Mouse (Mus musculus): ENCODE data around the gene Fam81a. TPM values are rescaled to one million over a fixed set of nuclear protein-coding genes. Genes with fewer than 3 reads are reported as not detected.

Gene Fam81a
- polyA plus RNA-seq (2015; fragmentation: Nextera tagmentation; extraction: Ambion mirVana) = 5.7 and 5.9 TPM in 2 replicates

DNA sequence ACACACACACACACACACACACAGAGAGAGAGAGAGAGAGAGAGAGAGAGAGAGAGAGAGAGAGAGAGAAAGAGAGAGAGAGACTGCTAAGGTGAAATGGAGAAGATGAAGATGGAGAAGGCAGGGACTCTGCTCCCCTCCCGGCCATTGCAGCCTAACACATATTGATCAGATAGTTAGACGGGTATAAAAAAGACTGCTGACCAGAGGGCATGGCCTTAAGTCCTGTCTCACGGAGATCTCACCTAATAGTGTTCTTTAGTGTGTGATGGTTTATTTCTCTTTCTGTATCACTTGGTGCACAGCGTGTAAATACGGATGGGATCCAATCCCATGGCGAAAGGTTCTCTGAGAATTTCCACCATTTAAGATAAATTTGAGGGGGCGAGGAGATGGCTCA lies at the start of gene Fam81a:
TSS of gene Fam81a (minus strand) at position 101 of the 400 bp plus-strand sequence.
- H3K4me3 ChIP-seq = peak within 1 kb of the TSS; percentile 64
- 43% methylated on average over 7 of the region's 7 CpGs for WGBS
- ATAC-seq (ENCODE audit: borderline replicate concordance, extremely low read depth, low FRiP score, low TSS enrichment) = no peak

DNA sequence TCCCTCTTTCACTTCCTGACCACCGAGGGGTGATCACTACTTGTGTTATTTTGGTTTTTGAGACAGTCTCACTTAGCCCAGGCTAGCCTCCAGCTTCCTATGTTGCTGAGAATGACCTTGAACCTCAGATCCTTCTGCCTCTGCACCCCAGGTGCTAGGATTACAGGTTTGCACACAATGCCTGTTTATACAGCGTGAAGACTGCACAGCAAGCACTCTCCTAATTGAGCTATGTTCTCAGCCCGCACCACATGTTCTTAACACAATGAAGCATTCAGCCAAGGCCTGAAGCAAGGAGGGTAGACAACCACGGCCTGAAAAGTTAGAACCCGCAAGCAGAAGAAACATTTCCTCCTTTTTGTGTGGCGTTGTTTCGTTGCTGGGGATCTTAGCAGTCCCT lies 40.3 kb upstream of the Fam81a start:
- Histone ChIP-seq H3K4me3 (no peak overlapping the region), H3K27me3 (no peaks in the 10 kb centered on the region), H3K9ac (no peak overlapping the region), H3K36me3 (no peaks in the 10 kb centered on the region), H3K27ac (no peak overlapping the region), H3K9me3 (no peaks in the 10 kb centered on the region), H3K4me1 (no peaks in the 10 kb centered on the region), H3K4me2 (no peak overlapping the region)
- ATAC-seq (ENCODE audit: borderline replicate concordance, extremely low read depth, low FRiP score, low TSS enrichment) = no peak
- WGBS = 61% methylated on average over 7 of the region's 7 CpGs

More for the DNA sequence above, at the start of gene Fam81a:
- Histone ChIP-seq H3K27me3 (peaks cover 16% of the 10 kb centered on the region), H3K9me3 (no peaks in the 10 kb centered on the region), H3K4me2 (peak within 1 kb of the TSS; percentile 99), H3K4me1 (peaks cover 23% of the 10 kb centered on the region), H3K27ac (no peak within 1 kb of the TSS), H3K36me3 (no peaks in the 10 kb centered on the region), H3K9ac (peak within 1 kb of the TSS; percentile 46; the same call in 1 of the 2 replicates)

DNA sequence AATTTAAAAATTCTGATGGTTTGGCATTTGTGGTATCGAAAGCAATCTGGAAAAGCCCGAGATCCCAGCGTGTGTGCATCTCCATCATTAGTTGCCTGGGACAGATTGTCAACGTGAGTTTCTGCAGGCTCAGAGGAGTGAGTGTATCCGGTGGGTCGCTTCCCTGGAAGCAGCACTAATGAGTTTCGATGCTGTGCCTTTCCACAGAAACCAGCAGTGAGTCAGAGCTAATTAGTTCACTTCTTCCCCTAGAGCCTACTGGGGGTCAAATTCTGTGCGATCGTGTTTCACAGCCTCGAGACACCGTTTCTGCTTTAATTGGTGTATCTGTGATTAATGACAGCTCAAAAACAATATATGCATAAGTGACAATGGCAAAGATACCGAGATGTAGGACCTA lies 39.4 kb upstream of the Fam81a start:
- Histone ChIP-seq H3K4me2 (no peak overlapping the region), H3K9ac (no peak overlapping the region), H3K27me3 (no peaks in the 10 kb centered on the region), H3K4me1 (no peaks in the 10 kb centered on the region), H3K36me3 (no peaks in the 10 kb centered on the region), H3K9me3 (no peaks in the 10 kb centered on the region), H3K4me3 (no peak overlapping the region), H3K27ac (no peak overlapping the region)
- ATAC-seq (ENCODE audit: borderline replicate concordance, extremely low read depth, low FRiP score, low TSS enrichment) = no peak
- WGBS = 71% methylated on average over 12 of the region's 12 CpGs

DNA sequence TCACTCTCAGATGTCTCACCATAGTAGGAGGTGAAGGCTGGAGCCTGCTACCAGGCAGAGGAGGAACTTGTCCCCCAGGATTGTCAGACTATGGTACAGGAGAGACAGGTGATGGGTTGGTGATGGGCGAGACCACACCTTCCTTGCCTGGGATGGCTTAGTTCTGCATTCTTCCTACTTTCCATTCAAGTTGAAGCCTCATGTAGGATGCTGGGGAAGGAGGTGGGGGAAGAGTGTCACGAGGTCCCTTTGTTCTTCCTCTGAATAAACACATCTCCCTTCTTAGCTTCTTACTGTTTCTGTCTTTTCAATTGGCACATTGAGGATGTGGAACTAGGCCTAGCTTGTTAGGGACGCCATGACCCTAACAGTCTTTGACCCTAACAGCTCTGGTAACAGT lies 33.9 kb upstream of the Fam81a start:
- H3K4me1 ChIP-seq = no peaks in the 10 kb centered on the region
- H3K27me3 ChIP-seq = no peaks in the 10 kb centered on the region
- no peaks in the 10 kb centered on the region for H3K9me3 ChIP-seq
- 75% methylated on average over 3 of the region's 3 CpGs for WGBS
- H3K9ac ChIP-seq = no peak overlapping the region
- no peak overlapping the region for H3K4me3 ChIP-seq
- ATAC-seq (ENCODE audit: borderline replicate concordance, extremely low read depth, low FRiP score, low TSS enrichment) = no peak
- no peaks in the 10 kb centered on the region for H3K36me3 ChIP-seq
- H3K27ac ChIP-seq = no peak overlapping the region
- H3K4me2 ChIP-seq = no peak overlapping the region

DNA sequence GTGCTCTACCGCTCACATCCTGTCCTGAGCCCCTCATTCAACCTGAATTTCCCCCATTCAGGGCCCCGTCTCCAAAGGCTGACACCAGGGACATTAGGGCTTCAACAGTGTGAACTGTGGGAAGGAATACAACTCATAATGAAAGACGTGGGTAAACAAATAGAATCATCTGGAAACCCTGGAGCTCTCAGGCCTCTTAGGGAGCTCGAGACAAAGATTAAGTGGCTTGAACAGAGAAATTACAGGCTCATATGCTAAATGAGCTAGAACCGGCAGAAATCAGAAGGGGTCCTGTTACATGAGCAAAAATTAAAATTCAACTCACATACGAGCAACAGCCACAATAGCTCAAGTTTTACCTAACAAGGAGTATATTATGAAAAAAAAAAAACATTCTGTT lies 32.5 kb upstream of the Fam81a start:
- no peaks in the 10 kb centered on the region for H3K36me3 ChIP-seq
- 28% methylated on average over 6 of the region's 6 CpGs for WGBS
- H3K4me1 ChIP-seq = no peaks in the 10 kb centered on the region
- no peak for ATAC-seq (ENCODE audit: borderline replicate concordance, extremely low read depth, low FRiP score, low TSS enrichment)
- no peak overlapping the region for H3K4me2 ChIP-seq
- no peaks in the 10 kb centered on the region for H3K9me3 ChIP-seq
- no peak overlapping the region for H3K9ac ChIP-seq
- H3K27me3 ChIP-seq = no peaks in the 10 kb centered on the region
- H3K27ac ChIP-seq = no peak overlapping the region
- no peak overlapping the region for H3K4me3 ChIP-seq

DNA sequence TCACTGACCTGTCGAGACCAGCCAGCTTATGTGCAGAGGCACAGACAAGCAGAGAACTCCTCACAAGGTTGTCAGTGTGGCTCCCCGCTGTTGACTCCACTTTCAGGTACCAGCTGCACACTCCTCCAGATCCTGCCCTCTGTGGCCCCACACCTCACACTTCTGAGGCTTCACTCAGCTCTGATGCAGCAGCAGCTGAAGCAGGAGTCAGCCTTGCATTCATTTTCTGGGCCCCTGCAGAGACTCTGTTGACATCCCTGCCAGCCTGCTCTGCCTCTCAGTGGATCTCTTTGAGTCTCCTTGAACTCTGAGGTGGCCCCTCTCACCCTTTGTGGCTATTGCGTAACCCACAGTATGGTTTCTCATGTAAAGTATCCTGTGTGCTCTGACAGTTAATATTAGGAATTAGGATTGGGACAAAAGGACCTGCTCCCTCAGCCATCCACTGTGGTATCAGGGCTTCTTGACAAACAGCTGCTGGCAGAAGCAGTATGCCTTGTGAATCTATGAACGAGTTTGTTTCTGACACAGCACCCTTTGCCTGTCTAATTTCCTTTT lies 32.0 kb upstream of the Fam81a start:
- no peak overlapping the region for H3K27ac ChIP-seq
- no peak overlapping the region for H3K9ac ChIP-seq
- no peaks in the 10 kb centered on the region for H3K27me3 ChIP-seq
- ATAC-seq (ENCODE audit: borderline replicate concordance, extremely low read depth, low FRiP score, low TSS enrichment) = no peak
- H3K4me3 ChIP-seq = no peak overlapping the region
- no peaks in the 10 kb centered on the region for H3K4me1 ChIP-seq
- no peaks in the 10 kb centered on the region for H3K9me3 ChIP-seq
- H3K4me2 ChIP-seq = no peak overlapping the region
- 54% methylated on average over 4 of the region's 4 CpGs for WGBS
- H3K36me3 ChIP-seq = no peaks in the 10 kb centered on the region

DNA sequence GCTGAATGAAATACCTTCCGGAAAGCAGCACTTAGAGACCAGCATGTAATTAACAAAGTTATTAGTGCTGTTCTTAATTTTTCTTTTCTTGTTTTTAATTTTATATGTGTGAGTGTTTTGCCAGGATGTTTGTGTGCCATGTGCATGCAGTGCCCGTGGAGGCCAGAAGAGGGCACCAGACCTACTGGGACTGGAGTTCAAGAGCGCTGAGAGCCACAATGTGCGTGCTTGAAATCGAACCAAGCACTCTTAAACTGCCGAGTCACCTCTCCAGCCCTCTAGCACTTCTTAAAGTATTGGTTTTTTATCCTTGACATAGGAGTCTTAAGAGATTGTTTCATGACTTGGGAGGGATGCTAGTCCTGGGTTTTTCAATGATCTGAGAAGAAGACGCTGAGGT lies 26.6 kb upstream of the Fam81a start:
- ATAC-seq (ENCODE audit: borderline replicate concordance, extremely low read depth, low FRiP score, low TSS enrichment) = no peak
- H3K27ac ChIP-seq = no peak overlapping the region
- WGBS = 80% methylated on average over 7 of the region's 7 CpGs
- no peak overlapping the region for H3K4me2 ChIP-seq
- H3K27me3 ChIP-seq = no peaks in the 10 kb centered on the region
- H3K36me3 ChIP-seq = no peaks in the 10 kb centered on the region
- no peak overlapping the region for H3K4me3 ChIP-seq
- no peak overlapping the region for H3K9ac ChIP-seq
- no peaks in the 10 kb centered on the region for H3K4me1 ChIP-seq
- no peaks in the 10 kb centered on the region for H3K9me3 ChIP-seq

DNA sequence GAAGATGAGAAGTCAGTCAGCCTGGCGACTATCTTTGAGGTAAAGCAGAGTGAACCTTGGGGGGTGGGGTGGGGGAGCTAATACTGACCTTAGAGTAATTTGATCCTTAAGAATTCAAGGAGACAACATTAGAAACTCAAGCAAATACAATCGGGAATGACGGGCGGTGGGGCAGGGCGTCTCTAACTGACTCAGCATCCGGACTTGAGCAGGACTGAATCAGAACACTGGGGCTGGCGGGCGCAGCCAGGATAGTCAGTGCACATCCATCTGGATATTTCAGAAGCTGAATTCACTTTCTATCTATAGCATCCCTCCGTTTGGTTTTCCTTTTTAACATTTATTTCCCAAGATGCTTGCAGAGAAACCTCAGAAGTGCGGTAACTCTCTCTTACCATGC lies 17.7 kb upstream of the Fam81a start:
- Histone ChIP-seq H3K4me3 (no peak overlapping the region), H3K27ac (no peak overlapping the region), H3K4me2 (no peak overlapping the region), H3K9ac (no peak overlapping the region), H3K36me3 (no peaks in the 10 kb centered on the region), H3K9me3 (no peaks in the 10 kb centered on the region), H3K4me1 (no peaks in the 10 kb centered on the region), H3K27me3 (no peaks in the 10 kb centered on the region)
- ATAC-seq (ENCODE audit: borderline replicate concordance, extremely low read depth, low FRiP score, low TSS enrichment) = no peak
- WGBS = 64% methylated on average over 10 of the region's 10 CpGs

DNA sequence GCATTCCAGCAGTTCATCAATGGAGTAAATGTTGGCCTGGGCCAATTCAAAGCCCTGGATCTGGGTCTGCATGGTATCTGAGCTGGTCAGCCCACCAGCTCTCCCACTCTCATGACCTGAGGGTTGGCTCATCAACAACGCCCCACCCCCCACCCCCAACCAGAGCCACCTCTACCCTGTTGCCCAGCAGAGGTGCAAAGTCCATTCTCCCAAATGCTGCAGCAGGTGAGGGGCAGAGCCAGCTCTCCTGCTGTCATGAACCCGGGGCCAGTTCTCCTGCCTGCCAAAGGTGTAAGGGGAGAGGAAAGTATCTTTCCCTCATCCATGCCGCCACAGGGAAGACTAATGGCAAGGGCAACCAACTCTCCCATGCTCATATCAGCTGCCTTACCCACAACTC lies 5.3 kb upstream of the Fam81a start:
- no peak for ATAC-seq (ENCODE audit: borderline replicate concordance, extremely low read depth, low FRiP score, low TSS enrichment)
- no peaks in the 10 kb centered on the region for H3K9me3 ChIP-seq
- 54% methylated on average over 3 of the region's 3 CpGs for WGBS
- no peaks in the 10 kb centered on the region for H3K36me3 ChIP-seq
- 0 out of 2 replicates have a peak, but pooled peaks cover 4% of the 10 kb centered on the region for H3K27me3 ChIP-seq
- no peak overlapping the region for H3K9ac ChIP-seq
- H3K4me2 ChIP-seq = no peak overlapping the region
- H3K27ac ChIP-seq = no peak overlapping the region
- H3K4me1 ChIP-seq = no peaks in the 10 kb centered on the region
- no peak overlapping the region for H3K4me3 ChIP-seq

DNA sequence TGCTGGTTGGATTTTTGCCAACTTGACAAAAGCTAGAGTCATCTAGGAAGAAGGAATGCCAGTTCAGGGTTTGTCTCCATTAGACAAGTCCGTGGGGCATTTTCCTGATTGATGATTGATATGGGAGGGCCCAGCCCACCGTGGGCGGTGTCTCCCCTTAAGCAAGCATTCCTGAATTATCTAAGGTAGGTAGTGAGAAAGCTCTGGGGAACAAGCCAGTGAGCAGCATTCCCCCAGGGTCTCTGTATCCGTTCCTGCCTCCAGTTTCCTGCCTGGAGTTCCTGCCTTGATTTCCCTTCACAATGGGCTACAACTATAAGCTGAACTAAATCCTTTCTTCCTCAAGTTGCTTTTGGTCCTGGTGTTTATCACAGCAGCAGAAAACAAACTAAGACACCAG lies 3.1 kb upstream of the Fam81a start:
- peaks cover 16% of the 10 kb centered on the region for H3K27me3 ChIP-seq
- no peak overlapping the region for H3K27ac ChIP-seq
- ATAC-seq (ENCODE audit: borderline replicate concordance, extremely low read depth, low FRiP score, low TSS enrichment) = no peak
- H3K4me1 ChIP-seq = peaks cover 17% of the 10 kb centered on the region
- H3K36me3 ChIP-seq = no peaks in the 10 kb centered on the region
- H3K9me3 ChIP-seq = no peaks in the 10 kb centered on the region
- no peak overlapping the region for H3K4me3 ChIP-seq
- no peak overlapping the region for H3K4me2 ChIP-seq
- 74% methylated on average over 4 of the region's 4 CpGs for WGBS
- no peak overlapping the region for H3K9ac ChIP-seq

DNA sequence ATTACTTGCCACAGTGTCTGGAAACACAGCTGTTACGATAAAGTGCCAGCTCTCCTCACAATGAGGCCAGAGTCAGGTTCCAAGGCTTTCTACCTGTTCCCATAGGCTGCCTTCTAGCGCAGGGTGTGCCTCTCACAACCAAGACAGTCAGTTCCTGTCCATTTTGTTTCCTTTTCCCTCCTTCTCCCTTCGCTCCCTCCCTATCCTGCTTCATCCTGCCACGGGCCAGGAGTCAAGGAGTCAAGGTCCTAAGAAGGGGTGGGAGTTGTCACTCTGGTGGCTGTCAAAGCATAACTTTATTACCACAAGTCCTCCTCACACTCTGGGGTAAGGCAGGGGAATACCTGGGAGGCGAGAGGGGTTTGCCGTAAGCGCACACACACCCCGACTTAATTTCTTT lies 966 bp upstream of the Fam81a start:
- Histone ChIP-seq H3K4me2 (no peak overlapping the region), H3K27ac (no peak overlapping the region), H3K4me1 (peaks cover 23% of the 10 kb centered on the region), H3K9ac (no peak overlapping the region), H3K9me3 (no peaks in the 10 kb centered on the region), H3K27me3 (peaks cover 16% of the 10 kb centered on the region), H3K4me3 (no peak overlapping the region), H3K36me3 (no peaks in the 10 kb centered on the region)
- WGBS = 65% methylated on average over 8 of the region's 8 CpGs
- ATAC-seq (ENCODE audit: borderline replicate concordance, extremely low read depth, low FRiP score, low TSS enrichment) = no peak

DNA sequence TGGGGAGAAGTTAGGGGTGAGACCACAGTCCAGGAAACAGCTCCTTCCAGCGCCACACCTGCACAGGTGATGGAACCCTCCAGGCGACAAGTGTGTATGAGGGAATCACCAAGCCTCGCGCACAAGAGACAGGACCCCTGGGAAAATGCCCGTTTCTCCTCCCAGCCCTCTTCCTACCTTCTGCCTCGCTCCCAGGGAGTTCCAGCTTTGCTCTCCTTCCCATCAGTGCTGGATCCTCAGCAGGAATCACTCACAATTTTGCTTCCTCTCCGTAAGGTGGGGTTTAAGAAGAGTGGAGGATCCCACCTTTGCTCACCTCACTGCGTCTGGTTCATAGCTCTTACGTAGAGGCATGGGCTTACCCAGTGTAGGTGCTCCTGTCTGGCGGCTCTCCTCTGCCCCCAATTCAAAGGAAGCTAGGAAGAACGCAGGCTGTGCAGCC lies 454 bp downstream of the Fam81a start:
- 4% methylated on average over 11 of the region's 11 CpGs for WGBS
- Histone ChIP-seq H3K4me2 (peak overlapping the region; percentile 99), H3K27ac (no peak overlapping the region), H3K27me3 (peaks cover 16% of the 10 kb centered on the region), H3K9ac (no peak overlapping the region), H3K9me3 (no peaks in the 10 kb centered on the region), H3K36me3 (no peaks in the 10 kb centered on the region), H3K4me3 (peak overlapping the region; percentile 64), H3K4me1 (peaks cover 23% of the 10 kb centered on the region)
- no peak for ATAC-seq (ENCODE audit: borderline replicate concordance, extremely low read depth, low FRiP score, low TSS enrichment)
